Mouse (Mus musculus): ENCODE data around the gene Rnf180.
"Not testable (repeated sequence)": the region's sequence is repeated elsewhere in the genome, so short reads cannot be mapped to it uniquely, and the experiment has no call there.

The Rnf180 gene

DNA sequence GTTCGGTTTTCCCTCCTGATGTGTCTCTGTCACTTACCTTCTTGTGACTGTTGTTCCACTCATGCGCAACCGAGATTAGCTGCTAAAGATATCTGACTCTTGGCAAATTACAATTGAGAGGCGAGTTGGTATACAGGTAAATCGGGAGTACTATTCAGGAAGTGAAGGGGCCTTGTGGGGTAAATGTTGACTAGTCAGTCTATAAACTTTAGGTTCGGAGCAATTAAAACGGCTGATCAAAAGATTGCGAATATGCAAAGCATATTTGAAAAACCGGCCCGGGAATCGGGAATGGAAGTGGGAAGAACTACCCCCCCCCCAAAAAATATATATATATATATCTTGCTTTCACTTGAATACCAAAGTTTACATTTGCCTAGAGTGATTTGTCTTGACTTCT lies at the start of gene Rnf180:
Gene Rnf180, minus strand, starts transcription at position 101 of the 400 bp plus-strand sequence.
- DNase-seq (ENCODE audit: low read depth in 1 of 2, low spot score in 2 of 2) = no peak

- no peak for DNase-seq (ENCODE audit: low read depth in 1 of 2, low spot score in 2 of 2)
These were observed 36.8 kb upstream of the Rnf180 start for GRCm38 (mm10) chr13:105331199-105331968.

DNA sequence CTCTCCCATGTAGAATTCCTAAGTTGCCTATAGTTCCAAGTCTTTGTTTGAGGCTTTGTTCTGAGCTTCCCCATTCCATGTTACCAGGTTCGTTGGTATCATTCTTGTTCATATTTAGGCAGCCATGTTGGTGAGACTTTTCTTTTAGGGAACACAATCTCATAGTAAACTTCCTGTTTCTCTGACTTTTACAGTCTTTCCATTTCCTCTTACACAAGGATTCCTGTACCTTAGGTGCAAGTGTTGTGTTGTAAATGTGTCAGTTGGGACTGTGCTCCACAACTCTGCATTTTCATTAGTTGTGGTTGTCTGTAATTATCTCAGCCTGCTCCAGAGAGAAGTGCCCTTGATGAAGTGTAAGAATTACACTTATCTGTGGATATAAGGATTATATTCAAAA lies 32.3 kb upstream of the Rnf180 start:
- no peak for DNase-seq (ENCODE audit: low read depth in 1 of 2, low spot score in 2 of 2)

DNA sequence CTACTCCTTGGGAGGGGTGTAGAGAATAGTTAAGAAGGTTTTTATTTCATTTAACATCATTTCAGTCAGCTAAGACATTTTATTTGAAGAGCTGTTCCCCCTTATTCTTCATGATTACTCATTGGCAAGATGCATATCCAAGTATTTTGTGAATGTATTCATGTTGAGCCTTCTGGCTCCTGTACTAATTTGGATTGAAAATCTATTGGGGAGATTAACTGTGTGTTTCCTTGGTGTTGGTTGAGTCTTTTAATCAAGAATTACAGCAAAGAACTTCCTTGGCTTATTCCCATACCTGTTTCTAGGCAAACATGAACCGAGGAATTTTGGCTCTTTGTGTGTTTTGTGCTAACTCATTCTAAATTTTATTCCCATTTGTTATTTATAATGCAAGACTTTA lies 22.3 kb upstream of the Rnf180 start:
- no peak for DNase-seq (ENCODE audit: low read depth in 1 of 2, low spot score in 2 of 2)

- DNase-seq (ENCODE audit: low read depth in 1 of 2, low spot score in 2 of 2) = no peak
These were observed 21.4 kb upstream of the Rnf180 start for GRCm38 (mm10) chr13:105316009-105316408.

- DNase-seq (ENCODE audit: low read depth in 1 of 2, low spot score in 2 of 2) = no peak
These were observed 18.1 kb upstream of the Rnf180 start for GRCm38 (mm10) chr13:105312763-105313162.

- DNase-seq (ENCODE audit: low read depth in 1 of 2, low spot score in 2 of 2) = not testable (repeated sequence)
These were observed 15.9 kb upstream of the Rnf180 start for GRCm38 (mm10) chr13:105310562-105310961.

DNA sequence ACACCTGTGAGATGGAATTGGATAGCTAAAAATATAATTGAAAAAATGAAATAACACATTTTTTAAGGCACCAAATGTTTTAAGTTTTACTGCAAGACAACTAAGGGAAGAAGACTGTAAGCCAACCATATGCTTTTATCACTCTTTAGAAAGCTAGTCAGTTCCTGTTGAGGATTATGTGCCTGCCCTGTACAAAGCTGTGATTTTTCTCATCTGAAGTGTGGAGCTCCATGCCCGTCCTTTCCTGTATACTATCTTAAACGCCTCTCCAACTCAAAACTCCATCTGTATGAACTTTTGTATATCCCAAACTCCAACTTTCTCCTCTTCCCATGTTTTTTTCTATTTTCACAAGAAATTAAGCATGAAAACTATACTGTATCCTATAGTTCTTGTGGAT lies 10.9 kb upstream of the Rnf180 start:
- DNase-seq (ENCODE audit: low read depth in 1 of 2, low spot score in 2 of 2) = no peak

DNA sequence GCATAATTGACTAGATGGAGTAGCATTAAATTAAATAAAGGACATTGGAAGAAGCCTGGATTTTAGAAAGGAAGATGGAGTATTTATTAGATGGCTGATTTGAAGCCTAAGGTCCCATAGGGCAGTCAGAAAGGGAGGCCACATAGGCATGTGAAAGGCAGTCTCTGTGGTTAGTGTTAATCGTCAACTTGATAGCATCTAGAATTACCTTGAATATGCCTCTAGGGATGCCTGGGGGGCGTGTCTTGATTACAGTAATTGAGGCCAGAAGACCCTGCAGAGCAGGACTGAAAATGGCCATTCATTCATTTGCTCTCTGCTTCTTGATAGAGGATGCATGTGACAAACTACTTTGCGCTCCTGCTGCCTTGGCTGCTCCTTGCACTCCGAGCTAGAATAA lies 9.4 kb upstream of the Rnf180 start:
- no peak for DNase-seq (ENCODE audit: low read depth in 1 of 2, low spot score in 2 of 2)

DNA sequence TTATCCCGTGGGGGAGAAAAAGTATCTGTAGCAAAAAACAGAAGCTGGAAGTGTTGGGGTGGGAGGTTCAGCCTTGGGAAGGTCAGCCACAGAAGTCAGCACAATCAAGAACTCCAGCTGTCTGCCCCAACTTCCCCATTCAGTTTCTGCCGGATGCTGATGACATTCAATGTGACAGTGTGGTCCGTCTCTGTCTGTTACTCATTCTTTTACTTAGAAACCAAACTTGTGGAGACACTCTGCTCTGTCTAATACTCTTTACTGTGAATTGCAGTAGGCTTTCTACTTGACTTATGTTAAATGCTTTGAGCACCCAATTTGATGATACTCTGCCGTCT lies 5.4 kb upstream of the Rnf180 start:
- peak; percentile 31 to 34 for DNase-seq (ENCODE audit: low read depth in 1 of 2, low spot score in 2 of 2)

DNA sequence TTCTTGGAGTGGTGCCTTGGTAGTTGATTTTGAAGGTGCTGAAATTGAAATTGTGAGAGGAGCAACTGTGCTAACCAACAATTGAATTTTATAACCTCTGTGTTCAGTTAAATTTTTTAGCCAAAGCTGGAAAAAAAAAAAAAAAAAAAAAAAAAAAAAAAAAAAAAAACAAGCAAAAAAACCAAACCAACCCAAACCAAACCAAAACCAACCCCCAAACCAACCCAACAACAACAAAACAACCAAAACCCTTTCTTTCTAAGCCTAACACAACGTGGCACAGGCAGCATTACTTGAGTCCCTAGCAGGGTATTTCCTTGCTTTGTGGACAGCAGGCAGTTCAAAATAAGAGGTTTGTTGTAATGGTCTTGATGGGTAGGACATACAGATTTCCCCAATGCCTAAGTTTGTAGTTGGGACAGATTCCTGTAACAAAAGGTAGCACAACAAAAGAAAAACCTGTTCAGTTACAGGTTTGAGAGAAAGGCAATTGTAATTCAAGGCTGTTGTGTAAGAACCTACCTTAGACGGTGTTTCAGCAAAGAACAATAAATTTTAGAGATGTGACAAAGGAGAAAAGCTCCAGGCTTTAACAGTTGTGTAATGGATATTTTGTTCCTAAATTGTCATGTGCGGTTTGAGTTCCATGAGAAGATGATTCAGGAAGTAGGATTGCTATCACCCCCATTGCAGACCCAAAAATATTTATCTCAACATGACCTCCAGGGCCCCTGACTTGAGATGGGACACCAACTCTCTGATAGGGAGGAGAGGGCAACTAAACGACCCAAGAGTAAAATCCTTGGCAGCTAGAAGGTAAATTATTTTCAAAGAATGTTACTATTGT lies 4.8 kb upstream of the Rnf180 start:
- DNase-seq (ENCODE audit: low read depth in 1 of 2, low spot score in 2 of 2) = no peak

DNA sequence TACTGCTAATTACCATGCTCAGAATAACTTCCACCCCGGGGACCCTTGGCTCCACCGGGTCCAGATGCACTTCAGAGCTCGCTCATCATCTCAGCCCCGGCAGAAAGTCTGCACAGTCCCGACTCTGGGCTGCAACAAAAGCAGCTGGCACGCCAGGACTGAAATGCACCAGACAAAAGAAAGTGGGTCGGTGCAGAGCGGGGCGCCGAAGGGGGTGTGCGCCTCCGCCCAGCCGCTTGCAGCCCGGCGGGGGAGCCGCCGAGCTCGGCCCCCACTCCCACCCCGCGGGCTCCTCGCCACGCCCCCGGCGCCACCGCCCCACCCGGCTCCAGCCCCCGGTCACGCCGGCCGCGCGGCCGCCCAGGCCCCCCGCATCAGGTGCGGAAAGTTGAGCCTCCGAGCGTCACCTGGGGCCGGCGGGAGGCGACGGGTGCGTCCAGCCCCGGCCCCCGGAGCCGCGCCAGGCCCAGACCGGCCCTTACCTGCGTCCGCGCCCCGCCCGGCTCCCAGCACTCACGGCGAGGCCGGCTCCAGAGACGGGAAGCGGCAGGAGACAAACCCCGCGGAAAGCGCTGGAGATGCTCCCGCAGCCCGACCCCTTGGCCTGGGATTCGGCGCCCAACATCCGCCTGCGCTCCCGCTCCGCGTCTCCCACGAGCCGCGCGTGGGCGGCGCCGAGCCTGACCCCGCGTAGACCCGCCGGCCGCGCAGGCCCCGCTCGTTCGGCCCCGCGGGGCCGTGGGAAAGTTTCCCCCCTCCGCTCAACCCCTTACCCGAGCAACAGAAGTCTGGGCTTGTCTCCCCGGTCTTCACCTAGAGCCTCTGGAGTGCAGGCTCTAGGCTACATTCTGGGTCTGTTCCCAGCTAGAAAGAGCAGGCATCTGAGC lies 591 bp downstream of the Rnf180 start:
- DNase-seq (ENCODE audit: low read depth in 1 of 2, low spot score in 2 of 2) = no peak

- DNase-seq (ENCODE audit: low read depth in 1 of 2, low spot score in 2 of 2) = no peak
These were observed 2.8 kb downstream of the Rnf180 start for GRCm38 (mm10) chr13:105291816-105292215.

DNA sequence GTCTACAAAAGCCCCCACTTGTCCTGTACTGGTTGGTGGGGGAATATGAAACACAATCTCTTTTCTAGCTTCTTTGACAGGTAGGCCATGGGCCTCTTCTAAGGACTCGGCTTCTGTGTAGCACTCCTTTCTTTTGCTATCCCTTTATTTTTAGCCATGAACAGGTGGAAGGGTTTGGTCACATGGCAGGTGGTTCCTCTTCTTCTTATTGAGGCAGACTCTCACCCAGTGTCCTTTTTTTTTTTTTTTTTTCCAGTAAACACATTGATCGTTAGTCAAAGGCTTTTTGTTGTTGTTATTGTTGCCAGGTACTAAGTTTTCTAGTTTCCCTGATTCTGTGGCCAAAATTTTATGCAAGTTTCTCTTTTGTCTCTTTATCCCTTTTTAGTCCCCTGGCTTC lies 4.0 kb downstream of the Rnf180 start:
- no peak for DNase-seq (ENCODE audit: low read depth in 1 of 2, low spot score in 2 of 2)

GRCm38 (mm10) chr13:105290021-105290420 lies 4.6 kb downstream of the Rnf180 start:
- DNase-seq (ENCODE audit: low read depth in 1 of 2, low spot score in 2 of 2) = no peak

- DNase-seq (ENCODE audit: low read depth in 1 of 2, low spot score in 2 of 2) = no peak
These were observed 15.1 kb downstream of the Rnf180 start for GRCm38 (mm10) chr13:105279397-105280018.

GRCm38 (mm10) chr13:105270394-105271094 lies 24.1 kb downstream of the Rnf180 start:
- no peak for DNase-seq (ENCODE audit: low read depth in 1 of 2, low spot score in 2 of 2)

DNA sequence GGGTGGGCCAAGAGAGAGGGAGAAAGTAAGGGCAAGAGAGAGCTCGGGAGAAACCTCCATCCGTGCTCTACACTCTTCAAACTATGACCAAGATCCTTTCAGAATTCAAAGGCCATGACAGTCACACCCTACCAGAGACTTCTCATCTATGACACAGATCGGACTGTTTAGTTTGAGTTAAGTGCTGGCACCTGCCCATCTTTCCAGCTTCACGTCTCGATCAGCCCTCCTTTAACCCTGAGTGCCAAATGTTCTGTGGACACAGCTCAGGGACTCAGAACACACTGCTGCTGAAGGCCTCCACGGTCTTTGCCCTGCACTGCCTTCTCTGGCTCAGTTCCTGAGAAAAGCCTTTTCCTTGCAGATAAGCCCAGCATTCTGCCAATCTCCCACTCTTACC lies 27.2 kb downstream of the Rnf180 start:
- DNase-seq (ENCODE audit: low read depth in 1 of 2, low spot score in 2 of 2) = no peak

GRCm38 (mm10) chr13:105266746-105267145 lies 27.9 kb downstream of the Rnf180 start:
- DNase-seq (ENCODE audit: low read depth in 1 of 2, low spot score in 2 of 2) = no peak

DNA sequence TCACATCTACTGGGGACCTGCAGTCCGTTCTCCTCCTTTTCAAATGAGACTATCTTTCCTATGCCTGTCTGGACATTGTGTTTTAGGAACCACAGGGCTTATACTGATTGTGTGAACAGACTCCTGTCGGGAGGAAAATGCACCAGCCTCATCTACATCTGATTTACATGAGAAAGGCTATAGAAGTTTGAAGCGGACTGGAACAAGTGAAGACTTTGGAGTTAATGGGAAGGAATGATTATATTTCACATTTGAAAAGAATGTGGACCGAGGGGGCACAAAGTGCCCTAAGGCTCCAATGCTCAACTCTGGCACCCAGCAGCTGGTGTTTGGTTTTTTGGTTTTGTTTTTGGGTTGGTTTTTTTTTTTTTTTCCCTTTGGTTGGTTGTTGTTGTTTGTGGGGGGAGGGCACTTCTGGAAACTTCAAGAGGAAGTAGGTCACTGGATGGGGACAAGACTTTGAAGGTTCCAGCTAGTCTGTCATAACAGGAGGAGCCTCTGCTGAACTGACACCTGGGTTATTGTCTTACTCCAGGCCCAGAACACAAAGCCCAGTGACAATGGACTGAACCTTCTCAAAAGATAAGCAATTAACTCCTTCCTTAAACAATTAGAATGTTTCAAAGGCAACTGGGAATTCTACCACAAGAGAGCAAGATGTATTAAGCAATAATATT lies 37.7 kb downstream of the Rnf180 start:
- DNase-seq (ENCODE audit: low read depth in 1 of 2, low spot score in 2 of 2) = no peak

Measured in monocyte, adult 2 months (primary cell).